Mouse (Mus musculus) bone marrow macrophage, adult 2 months (primary cell): ENCODE results near the gene Fgfr2.

Experiments
- CTCF ChIP-seq: IDR thresholded peaks from 2 replicates; pipeline ENCODE4 v1.5.1; 2012; ENCODE audit warnings: low read depth, mild to moderate bottlenecking, low read length, moderate library complexity
- POLR2A ChIP-seq: IDR thresholded peaks from 2 replicates; pipeline ENCODE4 v1.6.1; 2012; ENCODE audit warnings: mild to moderate bottlenecking, low read depth, low read length, borderline replicate concordance

DNA sequence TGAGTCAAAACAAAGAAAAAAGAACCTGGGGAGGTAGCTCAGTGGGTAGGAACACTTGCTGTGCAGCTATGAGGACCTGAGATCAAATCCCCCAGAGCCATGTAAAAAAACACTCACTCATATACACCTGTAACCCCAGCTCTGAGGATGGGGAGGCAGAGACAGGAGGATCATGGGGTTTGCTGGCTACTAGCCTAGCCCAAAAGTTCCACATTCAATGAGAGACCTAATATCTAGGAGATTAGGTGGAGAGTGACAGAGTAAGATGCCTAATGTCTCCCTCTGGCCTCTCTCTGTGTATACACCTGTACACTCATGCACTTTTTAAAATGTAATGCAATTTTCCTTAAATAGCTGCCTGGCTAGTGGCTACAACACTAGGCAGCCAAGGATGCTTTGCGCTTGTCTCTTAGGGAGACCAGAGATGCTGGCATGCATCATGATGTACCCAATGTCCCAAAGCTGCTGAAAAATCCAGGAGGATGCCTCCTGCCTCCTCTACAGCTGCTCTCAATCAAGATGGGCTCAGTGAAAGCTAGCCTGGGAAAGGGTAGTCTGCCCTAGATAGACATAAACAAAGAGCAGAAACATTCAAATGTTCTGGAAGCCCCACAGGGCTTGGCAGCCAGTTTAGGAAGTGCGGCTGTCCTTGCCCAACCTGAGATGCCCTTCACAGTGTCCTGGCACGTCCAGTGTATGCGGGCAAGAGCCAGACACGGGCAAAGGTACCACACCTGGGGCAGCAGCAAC, 231.4 kb downstream of the Fgfr2 start:
- no peak for TF ChIP-seq CTCF
- TF ChIP-seq POLR2A = no peak
